Mouse (Mus musculus) spleen, adult 2 months (tissue): Measurements from ENCODE around the gene Rasgef1b. TPM values are rescaled to one million over a fixed set of nuclear protein-coding genes. Genes with fewer than 3 reads are reported as not detected.

Experiments
- DNase-seq, 2 experiments: peaks; one replicate each; pipeline versions ENCODE4 v3.0.0 to v3.0.0-alpha.2; 2012 to 2021; ENCODE audit warnings: low spot score in 2 of 2, low read depth in 1 of 2
- H3K27ac ChIP-seq: fragments of 200-500 bp; 2 replicates; pipeline ENCODE4 v1.5.1; 2012; ENCODE audit warnings: low read length, inconsistent platforms; ENCODE audit not compliant: insufficient read depth
- H3K27me3 ChIP-seq: fragments of 200-500 bp; 2 replicates; pipeline ENCODE4 v1.6.1; 2012; ENCODE audit warnings: mild to moderate bottlenecking, moderate library complexity, low read length, inconsistent platforms; ENCODE audit not compliant: control insufficient read depth, insufficient read depth
- H3K36me3 ChIP-seq: fragments of 200-500 bp; 2 replicates; pipeline ENCODE4 v1.6.1; 2012; ENCODE audit warnings: mild to moderate bottlenecking, low read length, inconsistent platforms; ENCODE audit not compliant: control insufficient read depth, insufficient read depth
- H3K4me1 ChIP-seq: fragments of 200-500 bp; 2 replicates; pipeline ENCODE4 v1.6.1; 2011; ENCODE audit warnings: inconsistent platforms; ENCODE audit not compliant: control insufficient read depth, insufficient read depth, insufficient read length
- H3K4me3 ChIP-seq: fragments of 200-500 bp; 2 replicates; pipeline ENCODE4 v1.5.1; 2011; ENCODE audit warnings: mild to moderate bottlenecking, inconsistent platforms; ENCODE audit not compliant: insufficient read depth, insufficient read length; ENCODE audit errors: extremely low read depth
- CTCF ChIP-seq: fragments of 200-500 bp; IDR thresholded peaks from 2 replicates; pipeline ENCODE4 v1.5.1; 2011; ENCODE audit warnings: mild to moderate bottlenecking, inconsistent platforms; ENCODE audit not compliant: insufficient read depth, insufficient read length, insufficient replicate concordance; ENCODE audit errors: extremely low read depth
- POLR2A ChIP-seq: fragments of 200-500 bp; IDR thresholded peaks from 2 replicates; pipeline ENCODE4 v1.6.1; 2011; ENCODE audit warnings: low read depth, low read length, inconsistent platforms
- WGBS: fragments of 180-500 bp; shearing (Covaris S2); methylation state at CpG from one replicate; pipeline ENCODE4 v1.1.7; 2018; 5-methylcytosine and 5-hydroxymethylcytosine counted together
- polyA plus RNA-seq: library from polyadenylated mRNA; depleted of rRNA; stranded (reverse); fragments of >200 nt; gene quantifications from 2 replicates; pipeline ENCODE4 v1.2.3, GENCODE M21; 2012

Rasgef1b gene
- polyA plus RNA-seq, 1 experiment, result 13.9 TPM

DNA sequence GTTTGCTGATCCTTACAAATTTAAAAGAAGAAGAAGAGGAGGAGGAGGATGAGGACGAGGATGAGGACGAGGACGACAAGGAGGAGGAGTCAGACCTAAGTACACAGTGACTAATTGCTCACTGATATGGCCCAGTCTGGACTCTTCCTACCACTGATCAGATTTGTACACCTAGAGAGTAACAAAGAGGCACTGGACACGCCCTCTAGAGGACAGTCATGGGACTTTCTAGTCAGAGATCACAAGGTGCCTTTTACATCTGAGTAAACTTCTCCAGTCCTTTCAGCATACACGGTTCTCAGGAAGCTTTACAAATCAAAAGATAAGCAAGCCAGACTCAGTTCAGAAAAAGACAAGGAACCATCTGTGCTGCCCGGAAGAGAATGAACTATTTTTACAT is 20.2 kb downstream of the Rasgef1b start:
- H3K27me3 ChIP-seq, result no peaks in the 10 kb centered on the region
- no peak overlapping the region for H3K27ac ChIP-seq
- WGBS, result 45% methylated on average over 6 of the region's 6 CpGs
- H3K36me3 ChIP-seq, result no peaks in the 10 kb centered on the region
- DNase-seq, result no peak
- TF ChIP-seq CTCF (no peak), POLR2A (no peak)
- H3K4me1 ChIP-seq, result no peaks in the 10 kb centered on the region
- no peak overlapping the region for H3K4me3 ChIP-seq

DNA sequence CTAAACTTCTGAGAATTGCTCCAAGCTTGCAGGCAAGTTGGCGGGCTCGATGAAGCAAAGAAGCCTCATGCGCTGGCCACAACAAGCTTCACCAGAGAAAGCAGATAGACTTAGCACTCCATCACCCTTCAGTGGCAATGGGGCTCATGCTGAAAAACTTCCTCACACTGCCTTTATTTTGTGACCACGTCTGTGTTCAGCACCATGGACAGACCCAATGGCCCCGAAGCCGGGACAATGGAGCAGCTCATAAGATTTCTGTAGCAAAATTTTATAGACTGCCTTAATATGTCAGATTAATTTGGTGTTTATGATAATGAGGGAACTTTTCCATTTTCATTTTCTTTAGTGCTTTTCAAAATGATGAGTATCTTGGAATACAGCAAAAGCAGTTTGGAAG is 21.6 kb downstream of the Rasgef1b start:
- Histone ChIP-seq H3K27ac (no peak overlapping the region), H3K4me1 (no peaks in the 10 kb centered on the region), H3K36me3 (no peaks in the 10 kb centered on the region), H3K4me3 (no peak overlapping the region), H3K27me3 (no peaks in the 10 kb centered on the region)
- DNase-seq, result no peak
- TF ChIP-seq CTCF (no peak), POLR2A (no peak)
- 36% methylated on average over 6 of the region's 6 CpGs for WGBS

DNA sequence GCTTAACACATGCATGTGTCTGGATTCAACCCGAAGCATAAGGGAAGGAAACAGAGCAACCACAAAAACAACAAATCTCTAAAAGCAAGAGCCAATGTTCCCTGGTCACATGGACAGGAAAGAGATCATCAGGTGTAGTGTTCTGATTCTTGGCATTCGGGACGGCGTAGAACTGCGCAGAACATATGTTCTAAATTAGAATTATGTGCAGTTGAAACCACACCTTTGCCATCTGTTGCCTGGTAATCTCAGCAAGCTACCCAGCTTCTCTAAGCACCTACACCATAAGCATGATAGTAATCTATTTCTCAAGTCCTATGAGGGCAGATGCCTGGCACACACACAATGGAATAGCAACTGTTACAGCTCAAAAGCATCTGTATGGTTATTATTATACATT is 27.1 kb downstream of the Rasgef1b start:
- Histone ChIP-seq H3K4me1 (no peaks in the 10 kb centered on the region), H3K27me3 (no peaks in the 10 kb centered on the region), H3K36me3 (no peaks in the 10 kb centered on the region), H3K4me3 (no peak overlapping the region), H3K27ac (no peak overlapping the region)
- WGBS, result 32% methylated on average over 5 of the region's 5 CpGs
- no peak for TF ChIP-seq POLR2A
- no peak for TF ChIP-seq CTCF
- DNase-seq, result no peak

DNA sequence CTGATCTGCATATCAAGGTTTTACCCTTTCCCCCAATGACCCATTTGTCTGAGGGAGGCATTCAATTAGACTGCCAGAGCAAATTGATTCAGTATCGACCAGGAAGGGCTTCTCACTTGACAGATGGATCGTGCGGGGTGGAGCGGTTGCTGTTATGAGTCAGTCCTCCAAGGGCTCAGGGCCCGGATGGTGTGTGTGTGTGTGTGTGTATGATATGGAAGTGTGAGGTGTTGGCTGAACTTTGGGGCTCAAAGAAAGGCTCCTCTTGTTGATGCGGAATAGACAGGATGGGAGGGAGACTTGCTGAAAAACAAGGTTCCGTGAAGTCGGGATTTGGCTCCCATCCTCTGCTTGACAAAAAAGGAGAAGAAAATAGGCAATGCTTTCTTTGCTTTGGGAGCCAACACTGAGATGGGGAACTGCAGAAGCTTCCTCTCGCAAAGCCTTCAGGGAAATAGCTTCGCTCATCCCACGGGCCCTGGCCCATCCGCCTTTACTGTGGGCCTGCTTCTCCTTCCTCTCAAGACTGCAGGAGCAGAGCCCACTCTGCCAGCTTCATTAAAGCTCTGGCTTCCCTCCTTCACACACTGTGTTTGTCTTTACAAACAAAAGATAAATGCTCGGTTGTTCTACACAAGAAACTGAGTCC is 34.0 kb downstream of the Rasgef1b start:
- TF ChIP-seq CTCF, result no peak
- TF ChIP-seq POLR2A, result no peak
- no peaks in the 10 kb centered on the region for H3K4me1 ChIP-seq
- H3K4me3 ChIP-seq, result no peak overlapping the region
- H3K27me3 ChIP-seq, result no peaks in the 10 kb centered on the region
- 86% methylated on average over 13 of the region's 13 CpGs for WGBS
- no peaks in the 10 kb centered on the region for H3K36me3 ChIP-seq
- DNase-seq, result no peak
- H3K27ac ChIP-seq, result no peak overlapping the region

DNA sequence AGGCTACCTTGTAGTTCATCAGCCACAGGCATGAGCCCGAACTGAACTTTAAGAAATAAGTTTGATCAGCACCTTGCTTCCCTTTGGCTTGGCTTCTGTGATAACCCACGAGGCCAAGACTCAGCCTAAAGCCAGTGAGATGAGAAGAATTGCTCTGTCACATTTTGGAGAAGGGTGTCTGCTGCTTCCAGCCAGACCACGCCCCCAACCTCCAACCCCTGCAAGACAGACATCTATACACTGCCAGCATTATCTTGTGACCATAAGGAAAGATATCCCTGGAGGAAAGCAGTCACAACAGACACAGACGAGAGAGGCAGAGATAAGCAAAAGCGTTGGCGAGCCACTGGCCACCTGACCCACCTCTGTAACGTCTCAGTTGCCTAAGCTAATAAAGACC is 39.0 kb downstream of the Rasgef1b start:
- Histone ChIP-seq H3K36me3 (no peaks in the 10 kb centered on the region), H3K27me3 (no peaks in the 10 kb centered on the region), H3K4me1 (no peaks in the 10 kb centered on the region), H3K27ac (no peak overlapping the region), H3K4me3 (no peak overlapping the region)
- TF ChIP-seq CTCF (no peak), POLR2A (no peak)
- no peak for DNase-seq
- 63% methylated on average over 7 of the region's 7 CpGs for WGBS

DNA sequence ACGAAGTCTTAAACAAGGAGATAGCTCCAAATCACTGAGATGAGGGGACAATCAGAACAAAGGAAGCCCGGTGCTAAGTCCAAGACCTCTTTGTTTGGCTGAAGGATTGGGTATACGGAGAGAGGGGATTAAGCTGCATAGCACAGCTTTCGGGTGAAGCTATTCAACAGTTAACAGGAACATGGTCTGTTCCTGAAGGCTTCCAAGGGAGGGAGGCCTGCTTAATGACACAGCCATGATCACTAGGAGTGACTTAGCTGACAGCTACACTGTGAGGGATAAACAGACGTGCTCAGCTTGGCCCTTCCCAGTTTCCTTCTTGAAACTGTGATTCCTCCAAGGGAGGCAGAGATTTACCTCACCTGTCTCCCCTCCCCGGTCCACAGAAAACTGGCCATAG is 41.0 kb downstream of the Rasgef1b start:
- 76% methylated on average over 6 of the region's 6 CpGs for WGBS
- Histone ChIP-seq H3K27ac (no peak overlapping the region), H3K4me3 (no peak overlapping the region), H3K27me3 (no peaks in the 10 kb centered on the region), H3K4me1 (no peaks in the 10 kb centered on the region), H3K36me3 (no peaks in the 10 kb centered on the region)
- TF ChIP-seq POLR2A (no peak), CTCF (no peak)
- no peak for DNase-seq

DNA sequence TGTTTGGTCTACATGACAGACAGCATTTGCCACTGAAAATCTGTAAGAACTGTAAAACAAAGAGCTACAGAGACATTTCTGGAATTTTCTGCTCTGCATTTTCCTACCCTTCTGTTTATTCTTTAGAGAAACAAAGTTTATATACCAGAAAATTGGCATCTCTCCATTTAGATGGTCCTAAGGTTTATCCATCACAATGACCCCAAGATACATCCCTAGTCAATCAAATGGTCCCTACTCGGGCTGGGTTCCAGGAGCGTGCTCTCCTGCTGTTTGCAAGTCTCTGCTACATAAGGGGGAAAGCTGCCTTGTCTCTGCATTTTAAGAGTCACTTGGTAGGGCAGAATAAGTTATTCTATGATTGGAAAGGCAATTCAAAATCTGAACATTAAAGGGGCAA is 44.8 kb downstream of the Rasgef1b start:
- Histone ChIP-seq H3K36me3 (no peaks in the 10 kb centered on the region), H3K4me3 (no peak overlapping the region), H3K4me1 (no peaks in the 10 kb centered on the region), H3K27ac (no peak overlapping the region), H3K27me3 (no peaks in the 10 kb centered on the region)
- no peak for TF ChIP-seq CTCF
- no peak for TF ChIP-seq POLR2A
- WGBS, result 54% methylated on average over 2 of the region's 2 CpGs
- no peak for DNase-seq
